Mouse (Mus musculus): ENCODE data around the gene Fndc9. TPM values are rescaled to one million over a fixed set of nuclear protein-coding genes. Genes with fewer than 3 reads are reported as not detected.

The Fndc9 gene
- polyA plus RNA-seq, 1 experiment, result not detected

DNA sequence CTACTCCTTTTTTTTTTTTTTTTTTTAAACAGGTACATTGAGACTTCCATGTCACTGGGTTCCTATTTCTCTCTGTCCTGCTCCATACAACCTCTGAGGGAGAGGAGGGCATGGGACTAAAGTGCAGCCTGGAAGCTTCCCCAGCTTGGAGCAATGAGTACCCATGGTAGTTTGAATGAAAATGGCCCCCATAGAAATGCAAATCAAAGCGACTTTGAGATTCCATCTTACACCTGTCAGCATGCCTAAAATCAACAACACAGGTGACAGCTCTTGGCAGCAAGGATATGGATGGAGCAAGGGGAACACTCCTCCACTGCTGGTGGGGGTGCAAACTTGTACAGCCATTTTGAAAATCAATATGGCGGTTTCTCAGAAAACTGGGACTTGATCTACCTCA lies 20.0 kb downstream of the Fndc9 start:
- Histone ChIP-seq H3K4me1 (ENCODE audit: control insufficient read depth, insufficient read depth, insufficient read length, low read length) (no peaks in the 10 kb centered on the region), H3K4me3 (ENCODE audit: insufficient read depth, low read depth, low read length) (no peak overlapping the region), H3K27ac (replicated peaks; ENCODE audit: low read depth, low read length) (no peak overlapping the region)

GRCm38 (mm10) chr11:46258207-46258606 lies 22.9 kb downstream of the Fndc9 start:
- Histone ChIP-seq H3K4me1 (ENCODE audit: control insufficient read depth, insufficient read depth, insufficient read length, low read length) (no peaks in the 10 kb centered on the region), H3K4me3 (ENCODE audit: insufficient read depth, low read depth, low read length) (no peak overlapping the region), H3K27ac (replicated peaks; ENCODE audit: low read depth, low read length) (no peak overlapping the region)

DNA sequence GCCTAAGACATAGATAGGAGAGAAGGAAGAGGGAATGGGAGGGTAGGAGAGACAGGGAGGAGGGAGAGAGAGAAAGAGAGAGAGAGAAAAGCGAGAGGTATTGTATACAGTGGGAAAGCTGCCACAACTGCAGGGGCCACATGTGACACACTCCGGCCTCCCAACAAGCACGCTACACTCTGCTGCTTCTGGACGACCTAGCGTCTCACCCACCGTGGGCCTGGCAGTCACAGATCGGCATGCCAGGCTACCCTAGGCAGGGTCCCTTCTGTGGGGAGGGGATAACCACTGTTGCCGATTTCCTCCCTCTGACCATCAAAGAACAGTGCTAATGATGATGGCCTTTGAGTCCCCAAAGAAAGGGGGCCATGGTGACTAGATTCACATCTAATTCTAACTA lies 23.4 kb downstream of the Fndc9 start:
- Histone ChIP-seq H3K4me1 (ENCODE audit: control insufficient read depth, insufficient read depth, insufficient read length, low read length) (no peaks in the 10 kb centered on the region), H3K27ac (replicated peaks; ENCODE audit: low read depth, low read length) (no peak overlapping the region), H3K4me3 (ENCODE audit: insufficient read depth, low read depth, low read length) (no peak overlapping the region)

- Histone ChIP-seq H3K4me1 (ENCODE audit: control insufficient read depth, insufficient read depth, insufficient read length, low read length) (no peaks in the 10 kb centered on the region), H3K27ac (replicated peaks; ENCODE audit: low read depth, low read length) (no peak overlapping the region), H3K4me3 (ENCODE audit: insufficient read depth, low read depth, low read length) (no peak overlapping the region)
Measured at GRCm38 (mm10) chr11:46262854-46263253, 27.5 kb downstream of the Fndc9 start.

GRCm38 (mm10) chr11:46263291-46263690 lies 28.0 kb downstream of the Fndc9 start:
- no peak overlapping the region for H3K27ac ChIP-seq (replicated peaks; ENCODE audit: low read depth, low read length)
- no peaks in the 10 kb centered on the region for H3K4me1 ChIP-seq (ENCODE audit: control insufficient read depth, insufficient read depth, insufficient read length, low read length)
- no peak overlapping the region for H3K4me3 ChIP-seq (ENCODE audit: insufficient read depth, low read depth, low read length)

- no peak overlapping the region for H3K27ac ChIP-seq (replicated peaks; ENCODE audit: low read depth, low read length)
Measured at GRCm38 (mm10) chr11:46264584-46264983, 29.3 kb downstream of the Fndc9 start.

DNA sequence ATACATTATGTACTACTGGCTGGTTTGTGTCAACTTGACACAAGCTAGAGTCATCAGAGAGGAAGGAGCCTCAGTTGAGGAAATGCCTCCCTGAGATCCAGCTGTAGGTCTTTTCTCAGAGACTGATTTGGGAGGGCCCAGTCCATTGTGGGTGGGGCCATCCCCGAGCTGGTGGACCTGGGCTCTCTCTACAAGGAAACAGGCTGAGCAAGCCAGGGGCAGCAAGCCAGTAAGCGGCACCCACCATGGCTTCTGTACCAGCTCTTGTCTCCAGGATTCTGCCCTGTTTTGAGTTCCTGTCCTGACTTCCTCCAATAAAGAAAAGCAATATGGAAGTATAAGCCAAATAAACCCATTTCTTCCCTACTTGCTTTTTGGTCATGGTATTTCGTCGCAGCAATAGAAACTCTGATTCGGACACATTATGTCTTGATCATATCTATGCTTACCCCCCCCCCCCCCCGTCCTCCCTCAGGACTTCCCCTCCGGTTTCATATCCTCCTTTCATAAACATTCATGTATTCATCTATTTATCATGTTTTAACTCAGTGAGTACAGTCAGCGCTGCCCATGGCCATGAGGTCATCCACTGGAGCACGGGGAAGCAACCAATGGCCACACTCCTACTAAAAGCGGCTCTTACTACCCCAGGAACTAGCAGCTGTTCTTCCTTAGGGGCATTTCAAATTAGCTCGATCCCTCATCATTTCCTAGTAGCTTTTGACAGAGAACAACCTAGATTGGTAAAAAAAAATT lies 29.9 kb downstream of the Fndc9 start:
- no peaks in the 10 kb centered on the region for H3K4me1 ChIP-seq (ENCODE audit: control insufficient read depth, insufficient read depth, insufficient read length, low read length)
- H3K4me3 ChIP-seq (ENCODE audit: insufficient read depth, low read depth, low read length), result no peak overlapping the region
- peak overlapping the region; percentile 43; the same call in 1 of the 2 replicates for H3K27ac ChIP-seq (replicated peaks; ENCODE audit: low read depth, low read length)

More at GRCm38 (mm10) chr11:46264584-46264983, 29.3 kb downstream of the Fndc9 start:
- H3K4me3 ChIP-seq (ENCODE audit: insufficient read depth, low read depth, low read length), result no peak overlapping the region
- H3K4me1 ChIP-seq (ENCODE audit: control insufficient read depth, insufficient read depth, insufficient read length, low read length), result no peaks in the 10 kb centered on the region

DNA sequence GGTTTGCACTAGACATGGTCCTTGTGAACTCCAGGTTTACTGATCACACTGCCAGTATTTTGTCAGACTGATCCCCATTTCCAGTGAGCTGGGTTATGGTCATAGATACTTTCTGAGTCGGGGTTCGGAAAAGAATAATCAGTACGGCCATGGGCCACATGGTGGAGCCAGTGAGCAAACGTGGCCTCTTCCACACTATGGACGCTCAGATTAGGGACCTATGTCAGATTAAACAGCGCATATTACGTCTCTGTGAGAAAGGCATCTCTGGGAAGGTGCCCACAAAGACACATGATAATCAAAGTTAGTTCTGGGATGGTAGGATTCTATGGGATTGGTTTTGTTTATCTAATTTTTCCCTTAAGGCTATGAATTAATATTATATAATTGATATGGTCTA lies 33.7 kb downstream of the Fndc9 start:
- Histone ChIP-seq H3K27ac (replicated peaks; ENCODE audit: low read depth, low read length) (no peak overlapping the region), H3K4me1 (ENCODE audit: control insufficient read depth, insufficient read depth, insufficient read length, low read length) (no peaks in the 10 kb centered on the region), H3K4me3 (ENCODE audit: insufficient read depth, low read depth, low read length) (no peak overlapping the region)

- no peak overlapping the region for H3K4me3 ChIP-seq (ENCODE audit: insufficient read depth, low read depth, low read length)
- no peaks in the 10 kb centered on the region for H3K4me1 ChIP-seq (ENCODE audit: control insufficient read depth, insufficient read depth, insufficient read length, low read length)
- no peak overlapping the region for H3K27ac ChIP-seq (replicated peaks; ENCODE audit: low read depth, low read length)
Measured at GRCm38 (mm10) chr11:46269391-46269790, 34.1 kb downstream of the Fndc9 start.

DNA sequence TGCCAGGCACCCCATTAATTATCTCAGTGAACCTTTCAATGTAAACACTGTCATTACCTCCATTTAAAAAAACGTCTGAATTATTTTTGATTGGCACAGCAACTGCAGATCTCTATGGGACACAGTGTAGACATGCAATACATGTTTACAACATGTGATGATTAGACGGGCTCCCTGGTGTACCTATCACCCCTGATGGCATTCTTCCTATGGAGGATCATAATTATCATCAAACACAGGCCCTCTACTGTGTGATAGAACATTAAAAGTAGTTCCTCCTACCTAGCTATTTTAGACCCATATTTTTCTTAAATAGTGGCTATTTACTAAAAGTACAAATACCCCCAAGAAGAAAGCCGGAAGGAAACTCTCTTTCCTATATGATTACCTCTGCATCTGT lies 34.6 kb downstream of the Fndc9 start:
- Histone ChIP-seq H3K4me3 (ENCODE audit: insufficient read depth, low read depth, low read length) (no peak overlapping the region), H3K4me1 (ENCODE audit: control insufficient read depth, insufficient read depth, insufficient read length, low read length) (no peaks in the 10 kb centered on the region)

GRCm38 (mm10) chr11:46272058-46272681 lies 36.8 kb downstream of the Fndc9 start:
- Histone ChIP-seq H3K4me1 (ENCODE audit: control insufficient read depth, insufficient read depth, insufficient read length, low read length) (no peaks in the 10 kb centered on the region), H3K4me3 (ENCODE audit: insufficient read depth, low read depth, low read length) (no peak overlapping the region), H3K27ac (replicated peaks; ENCODE audit: low read depth, low read length) (no peak overlapping the region)

More for the DNA sequence above, 34.6 kb downstream of the Fndc9 start:
- no peak overlapping the region for H3K27ac ChIP-seq (replicated peaks; ENCODE audit: low read depth, low read length)

GRCm38 (mm10) chr11:46273969-46274368 lies 38.6 kb downstream of the Fndc9 start:
- Histone ChIP-seq H3K27ac (replicated peaks; ENCODE audit: low read depth, low read length) (no peak overlapping the region), H3K4me3 (ENCODE audit: insufficient read depth, low read depth, low read length) (no peak overlapping the region), H3K4me1 (ENCODE audit: control insufficient read depth, insufficient read depth, insufficient read length, low read length) (no peaks in the 10 kb centered on the region)

- Histone ChIP-seq H3K4me1 (ENCODE audit: control insufficient read depth, insufficient read depth, insufficient read length, low read length) (no peaks in the 10 kb centered on the region), H3K27ac (replicated peaks; ENCODE audit: low read depth, low read length) (no peak overlapping the region), H3K4me3 (ENCODE audit: insufficient read depth, low read depth, low read length) (no peak overlapping the region)
Measured at GRCm38 (mm10) chr11:46275302-46275701, 40.0 kb downstream of the Fndc9 start.

GRCm38 (mm10) chr11:46276168-46276567 lies 40.8 kb downstream of the Fndc9 start:
- Histone ChIP-seq H3K27ac (replicated peaks; ENCODE audit: low read depth, low read length) (no peak overlapping the region), H3K4me1 (ENCODE audit: control insufficient read depth, insufficient read depth, insufficient read length, low read length) (no peaks in the 10 kb centered on the region), H3K4me3 (ENCODE audit: insufficient read depth, low read depth, low read length) (no peak overlapping the region)

GRCm38 (mm10) chr11:46276778-46277177 lies 41.4 kb downstream of the Fndc9 start:
- Histone ChIP-seq H3K27ac (replicated peaks; ENCODE audit: low read depth, low read length) (no peak overlapping the region), H3K4me3 (ENCODE audit: insufficient read depth, low read depth, low read length) (no peak overlapping the region), H3K4me1 (ENCODE audit: control insufficient read depth, insufficient read depth, insufficient read length, low read length) (no peaks in the 10 kb centered on the region)

- Histone ChIP-seq H3K4me3 (ENCODE audit: insufficient read depth, low read depth, low read length) (no peak overlapping the region), H3K27ac (replicated peaks; ENCODE audit: low read depth, low read length) (no peak overlapping the region), H3K4me1 (ENCODE audit: control insufficient read depth, insufficient read depth, insufficient read length, low read length) (no peaks in the 10 kb centered on the region)
Measured at GRCm38 (mm10) chr11:46278140-46278539, 42.8 kb downstream of the Fndc9 start.

Data from brown adipose tissue, adult 24 weeks (tissue).